Mouse (Mus musculus) midbrain, embryonic 15.5 days (tissue): ENCODE measurements at regions not wholly inside any gene's neighbourhood (a gene's known extent, or its start where the extent isn't known, plus 50 kb on each side); places are given as distances from the start of the nearest gene placed in this dataset.
A peak's percentile ranks its signal among the peaks of the same experiment; 100 is the strongest.

Source experiments
- ATAC-seq: fragments of 200-750 bp; cut with Nextera tagmentation; replicated peaks from 2 replicates; pipeline ENCODE4 v1.8.0; 2017; ENCODE audit warnings: moderate TSS enrichment
- H3K27ac ChIP-seq: fragments of 300-500 bp; sonication (generic); 2 replicates; pipeline ENCODE4 v1.5.1; 2015; ENCODE audit warnings: mild to moderate bottlenecking, inconsistent platforms
- H3K27me3 ChIP-seq: fragments of 300-500 bp; sonication (generic); replicated peaks from 2 replicates; pipeline ENCODE4 v1.6.1; 2015; ENCODE audit warnings: inconsistent platforms
- H3K36me3 ChIP-seq: fragments of 300-500 bp; sonication (generic); replicated peaks from 2 replicates; pipeline ENCODE4 v1.6.1; 2015; ENCODE audit warnings: inconsistent platforms
- H3K4me1 ChIP-seq: fragments of 300-500 bp; sonication (generic); 2 replicates; pipeline ENCODE4 v1.6.1; 2015; ENCODE audit warnings: inconsistent platforms
- H3K4me2 ChIP-seq: fragments of 300-500 bp; sonication (generic); 2 replicates; pipeline ENCODE4 v1.6.1; 2015; ENCODE audit warnings: inconsistent platforms, mild to moderate bottlenecking, moderate library complexity
- H3K4me3 ChIP-seq: fragments of 300-500 bp; sonication (generic); 2 replicates; pipeline ENCODE4 v1.5.1; 2015; ENCODE audit warnings: mild to moderate bottlenecking, inconsistent platforms
- H3K9ac ChIP-seq: fragments of 300-500 bp; sonication (generic); 2 replicates; pipeline ENCODE4 v1.6.1; 2015; ENCODE audit warnings: mild to moderate bottlenecking, inconsistent platforms
- H3K9me3 ChIP-seq: fragments of 300-500 bp; sonication (generic); 2 replicates; pipeline ENCODE4 v1.6.1; 2016; ENCODE audit warnings: inconsistent platforms
- WGBS: fragments of 180-500 bp; shearing (Covaris S2); methylation state at CpG from one replicate; pipeline ENCODE4 v1.1.7; 2015; ENCODE audit warnings: mixed read lengths; 5-methylcytosine and 5-hydroxymethylcytosine counted together

DNA sequence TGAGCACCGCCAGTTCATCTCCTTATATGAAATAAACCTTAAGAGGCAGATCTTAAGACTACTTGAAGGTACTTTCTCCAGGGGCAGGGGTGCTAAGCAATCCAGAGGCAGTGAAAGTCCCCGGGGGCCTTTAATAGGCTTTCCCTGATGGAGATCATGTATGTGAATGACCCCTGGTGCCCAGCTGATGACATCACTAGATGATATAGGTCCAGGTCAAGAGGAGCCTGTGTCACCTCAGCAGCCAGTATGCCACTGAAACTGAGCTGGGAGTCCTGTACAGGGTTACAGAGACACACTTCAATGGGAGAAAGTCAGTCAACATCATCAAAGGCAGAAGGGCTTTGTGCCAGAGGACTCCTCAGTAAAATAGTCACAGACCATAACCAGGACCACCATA is 457.8 kb downstream of the Wdr11 start:
- H3K4me3 ChIP-seq: no peak overlapping the region
- ATAC-seq: no peak
- no peaks in the 10 kb centered on the region for H3K9me3 ChIP-seq
- H3K9ac ChIP-seq: no peak overlapping the region
- H3K27ac ChIP-seq: no peak overlapping the region
- H3K4me1 ChIP-seq: no peaks in the 10 kb centered on the region
- H3K27me3 ChIP-seq: no peaks in the 10 kb centered on the region
- WGBS: 78% methylated on average over 2 of the region's 2 CpGs
- H3K36me3 ChIP-seq: no peaks in the 10 kb centered on the region
- no peak overlapping the region for H3K4me2 ChIP-seq

- WGBS: 21% methylated on average over 2 of the region's 2 CpGs
Observed at GRCm38 (mm10) chr7:130050120-130050519, 458.5 kb downstream of the Wdr11 start.

GRCm38 (mm10) chr7:130052376-130052775 is 460.7 kb downstream of the Wdr11 start:
- ATAC-seq: no peak
- WGBS: 94% methylated on average over 5 of the region's 5 CpGs

More at GRCm38 (mm10) chr7:130050120-130050519, 458.5 kb downstream of the Wdr11 start:
- no peak overlapping the region for H3K27ac ChIP-seq
- H3K4me2 ChIP-seq: no peak overlapping the region
- no peaks in the 10 kb centered on the region for H3K4me1 ChIP-seq
- no peaks in the 10 kb centered on the region for H3K27me3 ChIP-seq
- H3K9ac ChIP-seq: no peak overlapping the region
- H3K4me3 ChIP-seq: no peak overlapping the region
- no peaks in the 10 kb centered on the region for H3K9me3 ChIP-seq
- H3K36me3 ChIP-seq: no peaks in the 10 kb centered on the region
- ATAC-seq: no peak

DNA sequence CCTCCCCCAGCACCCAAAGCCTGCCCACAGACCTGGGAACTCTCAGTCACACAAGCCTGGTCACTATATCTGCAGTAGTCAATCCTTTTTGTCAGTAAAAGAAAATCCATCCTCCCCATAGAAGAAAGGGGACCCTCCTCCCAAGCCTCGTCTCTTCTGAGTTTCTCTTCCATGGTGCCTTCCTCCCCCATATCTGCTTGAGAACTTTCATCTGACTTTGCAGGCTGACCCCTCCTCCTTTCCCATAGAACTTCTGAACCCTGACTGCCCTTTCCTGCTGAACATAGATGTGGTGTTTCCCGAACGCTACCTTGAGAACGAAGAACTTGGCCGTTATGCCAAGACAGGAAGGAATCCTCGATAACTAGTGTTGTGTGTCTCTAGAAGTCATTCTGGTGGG is 462.5 kb downstream of the Ate1 start:
- Histone ChIP-seq H3K36me3 (no peaks in the 10 kb centered on the region), H3K9ac (no peak overlapping the region), H3K27ac (no peak overlapping the region), H3K4me1 (no peaks in the 10 kb centered on the region), H3K4me2 (no peak overlapping the region), H3K4me3 (no peak overlapping the region), H3K9me3 (no peaks in the 10 kb centered on the region), H3K27me3 (no peaks in the 10 kb centered on the region)
- no peak for ATAC-seq
- WGBS: 90% methylated on average over 6 of the region's 6 CpGs

More at GRCm38 (mm10) chr7:130052376-130052775, 460.7 kb downstream of the Wdr11 start:
- Histone ChIP-seq H3K4me1 (no peaks in the 10 kb centered on the region), H3K9me3 (no peaks in the 10 kb centered on the region), H3K9ac (no peak overlapping the region), H3K4me3 (no peak overlapping the region), H3K4me2 (no peak overlapping the region), H3K27ac (no peak overlapping the region), H3K36me3 (no peaks in the 10 kb centered on the region), H3K27me3 (no peaks in the 10 kb centered on the region)

- no peaks in the 10 kb centered on the region for H3K4me1 ChIP-seq
- ATAC-seq: no peak
Observed at GRCm38 (mm10) chr7:130058267-130058666, 461.9 kb downstream of the Ate1 start.

GRCm38 (mm10) chr7:130059684-130060607 is 460.2 kb downstream of the Ate1 start:
- Histone ChIP-seq H3K4me3 (no peak overlapping the region), H3K27ac (no peak overlapping the region)
- WGBS: 76% methylated on average over 15 of the region's 15 CpGs

More at GRCm38 (mm10) chr7:130058267-130058666, 461.9 kb downstream of the Ate1 start:
- no peaks in the 10 kb centered on the region for H3K36me3 ChIP-seq
- no peaks in the 10 kb centered on the region for H3K27me3 ChIP-seq
- H3K4me2 ChIP-seq: no peak overlapping the region
- H3K27ac ChIP-seq: no peak overlapping the region
- no peaks in the 10 kb centered on the region for H3K9me3 ChIP-seq
- WGBS: 82% methylated on average over 12 of the region's 12 CpGs
- H3K4me3 ChIP-seq: no peak overlapping the region
- H3K9ac ChIP-seq: no peak overlapping the region

GRCm38 (mm10) chr7:130064500-130064899 is 455.7 kb downstream of the Ate1 start:
- ATAC-seq: no peak
- Histone ChIP-seq H3K4me1 (no peaks in the 10 kb centered on the region), H3K27ac (no peak overlapping the region), H3K27me3 (no peaks in the 10 kb centered on the region), H3K4me2 (no peak overlapping the region), H3K4me3 (no peak overlapping the region), H3K9me3 (no peaks in the 10 kb centered on the region), H3K9ac (no peak overlapping the region), H3K36me3 (no peaks in the 10 kb centered on the region)
- WGBS: 67% methylated on average over 7 of the region's 7 CpGs

More at GRCm38 (mm10) chr7:130059684-130060607, 460.2 kb downstream of the Ate1 start:
- Histone ChIP-seq H3K9me3 (no peaks in the 10 kb centered on the region), H3K27me3 (no peaks in the 10 kb centered on the region), H3K36me3 (no peaks in the 10 kb centered on the region), H3K4me1 (no peaks in the 10 kb centered on the region), H3K9ac (no peak overlapping the region), H3K4me2 (no peak overlapping the region)
- no peak for ATAC-seq

DNA sequence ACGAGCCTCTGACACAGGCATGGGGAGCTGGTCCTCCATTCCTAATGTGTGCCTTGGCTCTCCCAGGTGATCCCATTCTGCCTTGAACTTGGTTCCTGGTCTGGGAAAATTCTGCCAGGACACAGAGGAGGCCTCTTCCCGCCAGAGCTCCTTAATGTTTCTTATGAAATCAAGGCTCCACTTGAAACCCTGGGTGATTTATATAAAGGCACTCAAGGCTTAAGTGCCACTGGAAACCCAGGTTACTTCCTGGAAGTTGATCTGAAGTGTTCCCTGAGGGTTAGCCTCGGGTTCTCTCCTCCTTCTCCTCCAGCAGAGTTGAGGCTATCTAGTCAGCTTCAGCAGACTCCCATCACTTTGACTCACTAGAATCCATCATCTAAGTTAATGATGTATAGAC is 451.9 kb downstream of the Ate1 start:
- no peak overlapping the region for H3K4me3 ChIP-seq
- 81% methylated on average over 3 of the region's 3 CpGs for WGBS

DNA sequence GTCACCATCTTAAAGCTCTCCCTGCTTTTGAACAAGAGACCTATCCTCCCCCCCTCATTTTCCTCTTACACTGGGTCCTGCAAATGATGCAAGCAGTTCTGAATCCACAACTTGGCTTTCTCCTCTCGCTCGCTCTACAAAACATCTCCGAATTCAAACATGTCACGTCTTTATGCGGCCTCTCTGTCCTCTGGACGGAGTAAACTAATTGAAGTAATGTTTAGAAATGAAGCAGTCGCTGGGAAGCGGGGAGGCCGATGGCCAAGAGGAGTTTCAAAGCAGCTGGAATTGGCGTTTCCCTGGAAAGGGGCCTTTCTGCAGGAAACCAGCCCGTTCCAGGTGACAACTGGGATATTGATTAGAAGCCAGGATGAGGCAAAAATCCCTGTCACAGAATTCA is 446.8 kb downstream of the Ate1 start:
- no peaks in the 10 kb centered on the region for H3K36me3 ChIP-seq
- peak overlapping the region; percentile 51 for H3K4me2 ChIP-seq
- 60% methylated on average over 11 of the region's 11 CpGs for WGBS
- no peak for ATAC-seq
- peaks cover 14% of the 10 kb centered on the region for H3K4me1 ChIP-seq
- H3K4me3 ChIP-seq: no peak overlapping the region
- H3K9me3 ChIP-seq: no peaks in the 10 kb centered on the region
- H3K9ac ChIP-seq: no peak overlapping the region
- 0 out of 2 replicates have a peak, but pooled peaks cover 3% of the 10 kb centered on the region for H3K27me3 ChIP-seq
- H3K27ac ChIP-seq: no peak overlapping the region

More for the DNA sequence above, 451.9 kb downstream of the Ate1 start:
- Histone ChIP-seq H3K4me2 (no peak overlapping the region), H3K27me3 (no peaks in the 10 kb centered on the region), H3K9ac (no peak overlapping the region), H3K27ac (no peak overlapping the region), H3K4me1 (peaks cover 3% of the 10 kb centered on the region), H3K36me3 (no peaks in the 10 kb centered on the region), H3K9me3 (no peaks in the 10 kb centered on the region)
- no peak for ATAC-seq

DNA sequence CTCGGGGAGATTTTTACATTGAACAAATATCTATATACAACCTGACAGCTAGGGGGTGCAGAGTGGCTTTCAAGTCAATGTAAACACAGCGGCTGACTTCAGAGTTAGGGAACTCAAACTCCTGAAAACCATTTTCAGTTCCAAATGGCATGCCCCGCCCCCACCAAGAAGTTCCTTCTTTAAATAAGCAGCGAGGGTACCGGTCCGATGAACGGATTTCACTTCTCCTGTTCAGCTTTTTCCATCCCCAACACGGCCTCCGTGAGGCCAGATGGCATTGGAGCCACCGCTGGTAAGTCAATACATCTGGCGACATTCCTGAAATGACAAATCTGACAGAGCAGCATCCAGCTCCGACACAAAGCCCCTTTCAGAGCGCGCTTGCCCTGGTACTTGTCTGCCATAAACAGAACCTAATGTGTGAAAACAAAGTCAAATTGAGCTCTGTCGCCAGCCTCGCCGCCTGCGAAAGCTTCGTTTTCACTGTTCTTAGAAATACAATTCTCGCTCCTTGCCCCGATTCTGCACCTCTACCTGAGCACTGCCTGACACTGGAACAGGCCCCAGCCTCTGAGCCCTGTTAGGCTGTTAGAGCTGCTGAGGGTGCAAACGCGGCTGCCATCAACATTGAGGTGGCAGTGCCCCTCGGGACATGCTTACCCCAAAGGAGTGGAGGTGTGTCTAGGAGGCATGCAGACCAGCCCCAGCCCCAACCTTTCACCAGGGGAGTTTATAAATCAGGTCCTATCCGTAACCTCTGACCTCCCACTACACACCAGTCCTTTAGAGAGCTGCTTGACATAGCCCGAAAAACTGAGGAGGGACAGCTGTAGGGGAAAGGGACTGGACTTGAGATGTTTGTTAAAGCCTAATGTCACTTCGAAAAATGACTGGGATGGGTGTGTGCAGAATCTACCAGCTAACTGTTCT is 446.0 kb downstream of the Ate1 start:
- Histone ChIP-seq H3K4me3 (peak overlapping the region; percentile 23), H3K9ac (no peak overlapping the region), H3K36me3 (no peaks in the 10 kb centered on the region), H3K9me3 (no peaks in the 10 kb centered on the region), H3K4me2 (peak overlapping the region; percentile 51), H3K27me3 (0 out of 2 replicates have a peak, but pooled peaks cover 3% of the 10 kb centered on the region), H3K27ac (no peak overlapping the region), H3K4me1 (peaks cover 14% of the 10 kb centered on the region)
- WGBS: 28% methylated on average over 27 of the region's 27 CpGs
- no peak for ATAC-seq

- H3K9me3 ChIP-seq: no peaks in the 10 kb centered on the region
- H3K9ac ChIP-seq: no peak overlapping the region
- H3K4me1 ChIP-seq: no peaks in the 10 kb centered on the region
- H3K4me2 ChIP-seq: no peak overlapping the region
- H3K4me3 ChIP-seq: no peak overlapping the region
- H3K36me3 ChIP-seq: no peaks in the 10 kb centered on the region
- WGBS: 93% methylated on average over 4 of the region's 4 CpGs
- ATAC-seq: no peak
- H3K27me3 ChIP-seq: no peaks in the 10 kb centered on the region
- no peak overlapping the region for H3K27ac ChIP-seq
Observed at GRCm38 (mm10) chr7:130082662-130083061, 437.5 kb downstream of the Ate1 start.

- ATAC-seq: no peak
- H3K9me3 ChIP-seq: no peaks in the 10 kb centered on the region
Observed at GRCm38 (mm10) chr7:130085706-130086105, 434.5 kb downstream of the Ate1 start.

More at GRCm38 (mm10) chr7:130085706-130086105, 434.5 kb downstream of the Ate1 start:
- Histone ChIP-seq H3K4me2 (no peak overlapping the region), H3K27me3 (no peaks in the 10 kb centered on the region), H3K36me3 (no peaks in the 10 kb centered on the region), H3K27ac (no peak overlapping the region), H3K4me1 (no peaks in the 10 kb centered on the region), H3K4me3 (no peak overlapping the region), H3K9ac (no peak overlapping the region)
